Mouse (Mus musculus) MEL (cell line): ENCODE results near the gene Xylb. TPM values are rescaled to one million over a fixed set of nuclear protein-coding genes. Genes with fewer than 3 reads are reported as not detected.

ENCODE experiments used
- DNase-seq: peaks from one replicate; pipeline ENCODE4 v3.0.0; 2011; ENCODE audit warnings: low read depth, low spot score
- H3K27ac ChIP-seq: 2 replicates; pipeline ENCODE4 v1.5.1; 2012; ENCODE audit warnings: low read depth, mild to moderate bottlenecking, control low read depth, low read length, moderate library complexity; ENCODE audit not compliant: control insufficient read depth
- H3K27me3 ChIP-seq, 2 experiments: fragments of 150-350 bp in 1 of 2; sonication (generic) in 1 of 2; 2 replicates each; pipeline ENCODE4 v1.6.1; 2012; ENCODE audit warnings: low read length in 2 of 2, mild to moderate bottlenecking in 2 of 2, improper control_type of control experiment in 1 of 2, moderate library complexity in 1 of 2; ENCODE audit not compliant: insufficient read depth in 2 of 2, control insufficient read depth in 1 of 2
- H3K36me3 ChIP-seq, 2 experiments: 2 replicates each; pipeline ENCODE4 v1.6.1; 2012 to 2014; ENCODE audit warnings: low read length in 2 of 2, improper control_type of control experiment in 1 of 2, inconsistent platforms in 1 of 2, mild to moderate bottlenecking in 1 of 2; ENCODE audit not compliant: insufficient read depth in 2 of 2, control insufficient read depth in 1 of 2
- H3K4me1 ChIP-seq, 2 experiments: fragments of 150-350 bp in 1 of 2; sonication (generic) in 1 of 2; 2 replicates each; pipeline ENCODE4 v1.6.1; 2012; ENCODE audit warnings: low read length in 2 of 2, improper control_type of control experiment in 1 of 2, mild to moderate bottlenecking in 1 of 2; ENCODE audit not compliant: insufficient read depth in 2 of 2, control insufficient read depth in 1 of 2
- H3K4me3 ChIP-seq, 2 experiments: fragments of 150-350 bp in 1 of 2; sonication (generic) in 1 of 2; 2 replicates each; pipeline ENCODE4 v1.5.1; 2012; ENCODE audit warnings: low read depth in 2 of 2, low read length in 2 of 2, mild to moderate bottlenecking in 2 of 2, moderate library complexity in 2 of 2, control low read depth in 1 of 2, improper control_type of control experiment in 1 of 2; ENCODE audit not compliant: control insufficient read depth in 1 of 2, insufficient read depth in 1 of 2
- H3K79me2 ChIP-seq: 2 replicates; pipeline ENCODE4 v1.6.1; 2012; ENCODE audit warnings: mild to moderate bottlenecking, low read length, moderate library complexity; ENCODE audit not compliant: control insufficient read depth, poor library complexity, insufficient read depth
- H3K9ac ChIP-seq: 2 replicates; pipeline ENCODE4 v1.6.1; 2012; ENCODE audit warnings: low read depth, mild to moderate bottlenecking, control low read depth, low read length, moderate library complexity; ENCODE audit not compliant: control insufficient read depth, poor library complexity, severe bottlenecking
- H3K9me3 ChIP-seq: fragments of 150-350 bp; sonication (generic); replicated peaks from 2 replicates; pipeline ENCODE4 v1.6.1; 2012; ENCODE audit warnings: mild to moderate bottlenecking, low read length, improper control_type of control experiment, moderate library complexity; ENCODE audit not compliant: insufficient read depth
- BHLHE40 ChIP-seq: IDR thresholded peaks from 2 replicates; pipeline ENCODE4 v1.6.1; 2012; ENCODE audit warnings: low read depth, mild to moderate bottlenecking, inconsistent platforms, low read length, improper control_type of control experiment, borderline replicate concordance
- CHD1 ChIP-seq: IDR thresholded peaks from 2 replicates; pipeline ENCODE4 v1.6.1; 2012; ENCODE audit warnings: low read depth, mild to moderate bottlenecking, inconsistent platforms, low read length, improper control_type of control experiment
- E2F4 ChIP-seq: IDR thresholded peaks from 2 replicates; pipeline ENCODE4 v1.6.1; 2011; ENCODE audit warnings: low read depth, low read length, improper control_type of control experiment, borderline replicate concordance
- GATA1 ChIP-seq: IDR thresholded peaks from 2 replicates; pipeline ENCODE4 v1.6.1; 2011; ENCODE audit warnings: low read depth, low read length, improper control_type of control experiment
- HCFC1 ChIP-seq: IDR thresholded peaks from 2 replicates; pipeline ENCODE4 v1.6.1; 2012; ENCODE audit warnings: low read depth, mild to moderate bottlenecking, inconsistent platforms, low read length, improper control_type of control experiment, moderate library complexity
- JUND ChIP-seq: IDR thresholded peaks from 2 replicates; pipeline ENCODE4 v1.6.1; 2011; ENCODE audit warnings: low read depth, mild to moderate bottlenecking, improper control_type of control experiment, low read length
- KAT2A ChIP-seq: conservative IDR thresholded peaks from 2 replicates; pipeline ENCODE4 v1.6.1; 2012; ENCODE audit warnings: low read depth, low read length, improper control_type of control experiment, inconsistent platforms
- MAX ChIP-seq: IDR thresholded peaks from 2 replicates; pipeline ENCODE4 v1.6.1; 2011; ENCODE audit warnings: low read length, improper control_type of control experiment
- MXI1 ChIP-seq: IDR thresholded peaks from 2 replicates; pipeline ENCODE4 v1.6.1; 2011; ENCODE audit warnings: mild to moderate bottlenecking, low read depth, low read length, improper control_type of control experiment
- MYC ChIP-seq: IDR thresholded peaks from 2 replicates; pipeline ENCODE4 v1.6.1; 2011; ENCODE audit warnings: low read depth, mild to moderate bottlenecking, low read length, improper control_type of control experiment, moderate library complexity
- NELFE ChIP-seq: IDR thresholded peaks from 2 replicates; pipeline ENCODE4 v1.6.1; 2011; ENCODE audit warnings: low read depth, low read length, improper control_type of control experiment
- NRF1 ChIP-seq: IDR thresholded peaks from 2 replicates; pipeline ENCODE4 v1.6.1; 2014; ENCODE audit warnings: low read depth, mild to moderate bottlenecking, inconsistent platforms, low read length, improper control_type of control experiment, moderate library complexity; ENCODE audit not compliant: poor library complexity, insufficient read depth, severe bottlenecking
- RAD21 ChIP-seq: IDR thresholded peaks from 2 replicates; pipeline ENCODE4 v1.6.1; 2011; ENCODE audit warnings: mild to moderate bottlenecking, low read depth, low read length, improper control_type of control experiment
- SIN3A ChIP-seq: IDR thresholded peaks from 2 replicates; pipeline ENCODE4 v1.6.1; 2012; ENCODE audit warnings: low read length, improper control_type of control experiment, inconsistent platforms
- TAL1 ChIP-seq: IDR thresholded peaks from 2 replicates; pipeline ENCODE4 v1.6.1; 2012; ENCODE audit warnings: mild to moderate bottlenecking, inconsistent platforms, low read length, moderate library complexity, mixed read lengths
- TBP ChIP-seq: IDR thresholded peaks from 2 replicates; pipeline ENCODE4 v1.8.0; 2011; ENCODE audit warnings: low read depth, low read length, improper control_type of control experiment
- TCF12 ChIP-seq: IDR thresholded peaks from 2 replicates; pipeline ENCODE4 v1.6.1; 2014; ENCODE audit warnings: low read depth, mild to moderate bottlenecking, inconsistent platforms, low read length, improper control_type of control experiment, moderate library complexity
- USF1 ChIP-seq: IDR thresholded peaks from 2 replicates; pipeline ENCODE4 v1.6.1; 2014; ENCODE audit warnings: low read depth, mild to moderate bottlenecking, inconsistent platforms, low read length, improper control_type of control experiment, moderate library complexity
- USF2 ChIP-seq, 2 experiments: IDR thresholded peaks; 2 replicates each; pipeline ENCODE4 v1.6.1; 2011 to 2012; ENCODE audit warnings: improper control_type of control experiment in 2 of 2, low read length in 2 of 2, borderline replicate concordance in 1 of 2, inconsistent platforms in 1 of 2, low read depth in 1 of 2, mild to moderate bottlenecking in 1 of 2; ENCODE audit not compliant: insufficient read depth in 1 of 2
- ZC3H11A ChIP-seq: IDR thresholded peaks from 2 replicates; pipeline ENCODE4 v1.6.1; 2012; ENCODE audit warnings: low read depth, mild to moderate bottlenecking, inconsistent platforms, low read length, improper control_type of control experiment
- ZKSCAN1 ChIP-seq: IDR thresholded peaks from 2 replicates; pipeline ENCODE4 v1.6.1; 2012; ENCODE audit warnings: low read depth, mild to moderate bottlenecking, inconsistent platforms, low read length, improper control_type of control experiment, moderate library complexity
- ZMIZ1 ChIP-seq: IDR thresholded peaks from 2 replicates; pipeline ENCODE4 v1.6.1; 2012; ENCODE audit warnings: low read depth, mild to moderate bottlenecking, inconsistent platforms, low read length, improper control_type of control experiment, moderate library complexity
- ZNF384 ChIP-seq: IDR thresholded peaks from 2 replicates; pipeline ENCODE4 v1.6.1; 2012; ENCODE audit warnings: low read depth, mild to moderate bottlenecking, inconsistent platforms, low read length, improper control_type of control experiment
- polyA plus RNA-seq, 2 experiments: library from polyadenylated mRNA; stranded (reverse) in 1 of 2; unstranded in 1 of 2; fragments of >175 nt in 1 of 2; fragments of >200 nt in 1 of 2; gene quantifications; 2 replicates each; pipeline versions ENCODE4 v1.2.1 to v1.2.4; 2012; ENCODE audit warnings: low replicate concordance in 2 of 2, low read depth in 1 of 2; ENCODE audit not compliant: insufficient read length in 2 of 2, insufficient read depth in 1 of 2, missing spikeins in 1 of 2
- total RNA-seq: library from RNA; depleted of rRNA; stranded (reverse); fragments of 300-350 nt; gene quantifications from 2 replicates; pipeline ENCODE4 v1.2.3, GENCODE M21; 2012

The Xylb gene
- total and polyA plus RNA-seq, 3 experiments = 3.8 to 12.9 TPM; not detected in 1

DNA sequence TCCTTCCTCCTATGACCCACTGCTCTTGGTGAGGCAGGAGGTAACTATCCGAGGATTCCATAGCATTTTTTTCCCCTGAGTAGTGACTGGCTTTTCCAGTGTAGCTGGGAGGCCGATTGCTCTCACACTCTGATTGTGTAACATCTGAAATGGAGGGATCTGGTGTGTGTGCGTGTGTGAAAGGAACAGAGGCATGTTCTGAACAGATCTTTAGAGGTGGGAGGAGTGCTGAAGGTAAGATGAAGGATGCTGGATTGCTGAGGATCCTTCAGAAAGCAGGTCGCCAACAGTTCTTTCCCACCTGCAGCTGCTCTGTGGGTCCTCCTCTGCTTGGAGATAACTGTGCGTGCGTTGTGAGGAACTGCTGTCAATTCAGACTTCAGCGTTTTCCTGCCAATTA lies 44.2 kb downstream of the Xylb start:
- Histone ChIP-seq H3K4me3 (peak overlapping the region; percentile 30 to 64), H3K27ac (no peak overlapping the region), H3K4me1 (no peaks in the 10 kb centered on the region), H3K9me3 (no peaks in the 10 kb centered on the region), H3K79me2 (no peaks in the 10 kb centered on the region), H3K36me3 (no peaks in the 10 kb centered on the region), H3K27me3 (peaks cover 0 to 1% of the 10 kb centered on the region in 2 experiments; a peak in 1 of 4 replicates), H3K9ac (0 out of 2 replicates have a peak overlapping the region, but pooled peaks have one; percentile 13)
- no peak for TF ChIP-seq MAX
- DNase-seq = no peak

DNA sequence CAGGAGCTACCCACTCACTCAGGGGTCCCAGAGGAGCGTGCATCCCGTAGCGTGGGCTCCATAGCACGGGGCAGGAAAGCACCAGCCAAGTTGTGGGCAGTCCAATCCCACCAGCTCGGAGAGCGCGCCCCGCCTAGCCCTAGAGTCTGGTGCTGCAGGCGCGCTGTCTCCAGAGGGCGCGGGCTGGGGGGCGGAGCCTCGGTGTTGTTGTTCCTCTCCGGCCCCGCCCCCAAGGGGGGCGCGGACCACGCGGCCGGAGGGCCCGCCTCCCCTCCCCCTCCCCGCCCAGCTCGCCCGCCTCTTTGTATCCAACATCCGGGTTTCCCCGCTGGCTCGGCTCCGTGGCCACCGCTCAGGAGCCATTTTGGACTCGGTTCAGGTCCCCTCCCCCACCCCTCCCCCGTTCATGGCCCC lies 44.6 kb downstream of the Xylb start, which contains the start of gene Acvr2b:
Acvr2b (plus strand) TSS at position 318 of the 414 bp plus-strand sequence.
- Histone ChIP-seq H3K9ac (peak within 1 kb of the TSS; percentile 67), H3K27ac (no peak within 1 kb of the TSS), H3K79me2 (no peaks in the 10 kb centered on the region), H3K36me3 (no peaks in the 10 kb centered on the region), H3K9me3 (no peaks in the 10 kb centered on the region), H3K27me3 (peaks cover 0 to 1% of the 10 kb centered on the region in 2 experiments; a peak in 1 of 4 replicates), H3K4me1 (no peaks in the 10 kb centered on the region), H3K4me3 (peak within 1 kb of the TSS; percentile 53 to 64)
- TF ChIP-seq HCFC1 = no peak; the same call in 1 of the 2 replicates
- no peak for TF ChIP-seq BHLHE40
- TF ChIP-seq TCF12 = no peak
- no peak for TF ChIP-seq CHD1
- no peak for TF ChIP-seq NELFE
- no peak for TF ChIP-seq TBP
- no peak for TF ChIP-seq ZC3H11A
- TF ChIP-seq USF1 = 0 out of 2 replicates have a peak, but pooled peaks have one; percentile 11
- TF ChIP-seq MXI1 = peak; percentile 44; the same call in 1 of the 2 replicates
- no peak for TF ChIP-seq TAL1
- peak; percentile 49 for TF ChIP-seq SIN3A
- DNase-seq = peak; percentile 88

DNA sequence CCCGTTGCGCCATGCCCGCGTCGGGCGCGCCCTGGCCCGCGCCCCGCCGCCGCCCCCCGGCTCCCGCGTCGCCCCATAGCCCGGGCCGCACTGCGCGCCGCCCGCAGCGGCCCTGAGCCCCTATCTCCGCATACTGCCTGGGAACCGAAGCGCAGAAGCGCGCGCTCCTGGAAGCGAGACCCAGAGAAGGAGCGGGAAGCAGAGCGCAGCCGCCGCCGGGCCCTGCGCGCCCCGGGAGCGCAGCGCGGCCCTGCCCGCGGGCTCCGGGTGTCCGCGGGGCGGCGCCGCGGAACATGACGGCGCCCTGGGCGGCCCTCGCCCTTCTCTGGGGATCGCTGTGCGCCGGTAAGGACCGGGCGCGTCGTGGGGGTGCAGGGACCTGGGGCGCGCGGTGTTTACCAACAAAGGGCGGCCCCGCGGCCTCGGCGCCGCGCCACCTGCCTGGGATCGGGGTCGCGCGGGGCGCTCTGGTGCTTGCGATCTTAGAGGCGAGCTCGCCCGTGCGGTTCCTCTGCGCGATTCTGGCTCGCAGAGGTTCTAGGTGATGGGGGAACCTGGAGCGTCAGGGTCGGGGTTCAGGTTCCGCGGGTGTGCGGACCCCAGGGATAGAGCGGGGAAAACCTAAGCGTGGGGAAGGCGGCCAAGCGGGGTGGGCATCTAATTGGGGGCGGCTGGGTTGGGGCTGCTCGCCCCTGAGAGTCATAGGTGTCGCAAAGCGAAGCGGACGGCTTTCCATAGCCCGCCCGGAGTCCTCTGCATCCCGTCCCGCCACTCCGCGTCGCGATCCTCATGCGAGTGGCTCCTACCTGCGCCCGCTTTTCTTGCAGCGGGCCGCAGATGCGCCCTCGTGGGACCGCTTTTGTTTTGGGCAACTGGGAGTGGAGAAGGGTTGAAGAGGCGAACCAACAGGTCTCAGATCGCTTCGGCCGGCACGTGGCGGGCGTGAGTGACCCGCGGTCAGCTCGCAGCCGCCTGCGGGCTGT lies 45.4 kb downstream of the Xylb start:
- H3K36me3 ChIP-seq = no peaks in the 10 kb centered on the region
- H3K27ac ChIP-seq = no peak overlapping the region
- no peaks in the 10 kb centered on the region for H3K4me1 ChIP-seq
- peak overlapping the region; percentile 67 for H3K9ac ChIP-seq
- H3K27me3 ChIP-seq = peaks cover 0 to 1% of the 10 kb centered on the region in 2 experiments; a peak in 1 of 4 replicates
- peak overlapping the region; percentile 26 to 53; a peak in 3 of 4 replicates for H3K4me3 ChIP-seq
- peak; percentile 45 for DNase-seq
- H3K79me2 ChIP-seq = no peaks in the 10 kb centered on the region
- no peaks in the 10 kb centered on the region for H3K9me3 ChIP-seq
- TF ChIP-seq ZNF384 = no peak
- TF ChIP-seq MAX = no peak
- no peak for TF ChIP-seq USF2 (IDR thresholded peaks at IDR 0.05; ENCODE audit: borderline replicate concordance in 1 of 2, insufficient read depth in 1 of 2, low read depth in 1 of 2, low read length in 2 of 2)
- no peak for TF ChIP-seq ZMIZ1
- no peak for TF ChIP-seq E2F4
- no peak for TF ChIP-seq MYC
- no peak for TF ChIP-seq NRF1
- TF ChIP-seq KAT2A = no peak
- TF ChIP-seq GATA1 = no peak
- TF ChIP-seq HCFC1 = no peak
- no peak for TF ChIP-seq TCF12
- no peak for TF ChIP-seq MXI1
- no peak for TF ChIP-seq ZKSCAN1
- no peak for TF ChIP-seq RAD21
- TF ChIP-seq JUND = no peak
